Mouse (Mus musculus) CH12F3 (cell line): ENCODE results near the gene Phykpl.
"Not testable (repeated sequence)": the region's sequence is repeated elsewhere in the genome, so short reads cannot be mapped to it uniquely, and the experiment has no call there.

Experiments
- in situ Hi-C: fragments of 300-500 bp; cut with MboI; formaldehyde crosslinking; loops from 2 replicates; pipeline ENCODE4 v1.14.3; 2020; ENCODE audit warnings: low sequenced_read_pairs

The Phykpl gene

GRCm38 (mm10) chr11:51615129-51615528 is 30.6 kb downstream of the Phykpl start:
- in situ Hi-C loops, result loop anchor here (10.0 kb wide), 1 partner anchor 70 kb away; the partner anchor contains the start of gene 0610009B22Rik

DNA sequence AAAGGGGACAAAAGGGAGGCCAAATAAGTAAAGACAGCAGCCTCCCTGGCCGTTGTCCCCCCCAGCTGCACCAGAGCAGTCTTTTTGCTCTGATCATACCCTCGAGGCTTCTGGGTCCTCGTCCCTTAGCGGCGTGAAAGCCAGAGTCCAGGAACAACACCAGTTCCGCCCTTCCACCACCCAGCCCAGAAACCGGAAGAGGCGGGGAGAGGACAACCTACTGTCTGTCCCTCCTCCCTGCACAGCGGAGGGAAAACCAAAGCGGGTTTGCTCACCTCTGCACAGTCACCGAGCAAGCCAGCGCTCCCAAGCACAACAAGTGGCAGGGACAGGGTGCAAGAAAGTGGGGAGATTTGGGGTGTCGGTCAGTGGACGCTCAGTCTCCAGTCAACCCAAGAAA is 31.0 kb downstream of the Phykpl start:
- in situ Hi-C loops, result loop anchor here (10.0 kb wide), 1 partner anchor 69 kb away; the partner anchor contains the start of gene 0610009B22Rik

DNA sequence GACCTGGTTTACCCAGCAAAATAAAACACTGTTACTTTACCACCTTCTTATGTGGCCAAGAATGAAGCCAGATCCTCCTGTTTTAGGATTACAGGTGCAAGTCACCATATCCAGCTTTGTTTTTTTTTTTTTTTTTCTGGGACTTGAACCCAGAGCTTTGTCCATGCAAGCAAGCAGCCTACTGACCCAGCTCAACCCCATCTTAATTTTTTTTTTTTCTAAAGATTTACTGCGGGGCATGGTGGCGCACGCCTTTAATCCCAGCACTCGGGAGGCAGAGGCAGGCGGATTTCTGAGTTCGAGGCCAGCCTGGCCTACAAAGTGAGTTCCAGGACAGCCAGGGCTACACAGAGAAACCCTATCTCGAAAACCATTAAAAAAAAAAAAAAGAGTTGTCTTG is 31.6 kb downstream of the Phykpl start:
- in situ Hi-C loops, result loop anchor here (10.0 kb wide), 1 partner anchor 69 kb away; the partner anchor contains the start of gene 0610009B22Rik

- in situ Hi-C loops, result loop anchor here (10.0 kb wide), 1 partner anchor 67 kb away; the partner anchor contains the start of gene 0610009B22Rik
Measured at GRCm38 (mm10) chr11:51617693-51618092, 33.1 kb downstream of the Phykpl start.

DNA sequence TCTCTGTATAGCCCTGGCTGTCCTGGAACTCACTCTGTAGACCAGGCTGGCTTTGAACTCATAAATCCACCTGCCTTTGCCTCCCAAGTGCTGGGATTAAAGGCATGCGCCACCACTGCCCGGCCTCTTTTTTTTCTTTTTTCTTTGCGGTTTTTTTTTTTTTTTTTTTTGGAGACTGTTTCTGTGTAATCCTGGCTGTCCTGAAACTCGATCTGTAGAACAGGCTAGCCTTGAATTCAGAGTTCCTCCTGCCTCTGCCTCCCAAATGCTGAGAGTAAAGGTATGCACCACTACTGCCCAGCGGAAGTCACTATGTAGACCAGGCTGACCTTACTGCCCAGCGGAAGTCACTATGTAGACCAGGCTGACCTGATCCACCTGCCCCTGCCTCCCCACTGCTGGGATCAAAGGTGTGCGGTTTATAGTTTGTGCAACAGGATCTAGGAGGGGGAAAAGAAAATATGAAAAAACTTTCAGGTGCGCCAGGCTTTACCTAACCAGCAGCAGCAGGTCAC is 34.4 kb downstream of the Phykpl start:
- in situ Hi-C loops, result loop anchor here (10.0 kb wide), 1 partner anchor 66 kb away; the partner anchor contains the start of gene 0610009B22Rik

DNA sequence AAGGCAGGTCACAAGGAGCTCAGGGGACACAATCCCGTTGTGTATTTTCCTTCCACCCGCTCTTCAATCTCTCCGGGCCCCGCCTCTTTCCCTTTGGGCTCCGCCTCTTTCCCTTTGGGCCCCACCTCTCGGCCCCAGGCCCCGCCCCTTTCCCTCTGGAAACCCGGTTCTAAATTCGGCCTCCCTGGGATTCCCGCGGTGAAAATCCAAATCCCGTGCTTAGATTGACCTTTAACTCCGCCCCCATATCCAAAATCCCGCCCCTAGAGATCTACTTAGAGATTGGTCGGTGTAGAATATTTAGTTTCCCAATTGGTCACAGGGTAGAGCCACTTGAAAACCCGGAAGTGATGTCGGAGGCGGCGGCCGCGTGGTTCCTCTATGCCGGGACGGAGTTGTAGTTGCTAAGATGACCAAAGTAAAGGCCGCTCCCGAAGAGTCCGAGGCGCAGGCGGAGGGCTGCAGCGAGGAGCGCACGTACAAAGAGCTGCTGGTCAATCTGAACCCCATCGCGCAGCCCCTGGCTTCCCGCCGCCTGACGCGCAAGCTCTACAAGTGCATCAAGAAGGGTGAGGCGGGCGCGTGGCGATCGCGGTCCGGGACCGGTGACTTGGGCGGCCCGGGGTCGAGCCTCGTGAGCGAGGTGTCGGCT is 35.0 kb downstream of the Phykpl start, which contains the start of gene Nhp2:
Gene Nhp2, plus strand, starts transcription at position 327 of the 652 bp plus-strand sequence.
- in situ Hi-C loops, result loop anchor here (10.0 kb wide), 1 partner anchor 65 kb away; the partner anchor contains the start of gene 0610009B22Rik

DNA sequence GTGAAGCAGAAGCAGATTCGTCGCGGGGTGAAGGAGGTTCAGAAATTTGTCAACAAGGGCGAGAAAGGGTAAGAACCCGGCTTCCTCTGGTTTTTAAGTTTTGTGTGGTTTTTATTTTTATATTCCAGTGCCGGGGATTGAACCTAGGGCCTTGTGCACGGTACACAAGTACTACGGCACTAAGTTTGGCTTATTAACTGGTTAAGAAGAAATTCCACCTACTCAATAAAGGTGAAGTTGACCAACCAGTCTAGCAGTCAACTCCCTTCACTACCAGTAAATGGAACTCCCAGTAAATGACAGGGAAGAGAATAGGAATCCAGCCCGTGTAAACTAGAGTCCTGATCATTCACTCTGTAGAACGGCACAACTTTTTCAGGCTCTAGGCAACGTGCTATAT is 35.5 kb downstream of the Phykpl start:
- in situ Hi-C loops, result no loop called here

- in situ Hi-C loops, result no loop called here
Measured at GRCm38 (mm10) chr11:51621776-51622175, 37.2 kb downstream of the Phykpl start.

- in situ Hi-C loops, result no loop called here
Measured at GRCm38 (mm10) chr11:51622971-51623491, 38.5 kb downstream of the Phykpl start.

- in situ Hi-C loops, result no loop called here
Measured at GRCm38 (mm10) chr11:51625187-51625820, 40.7 kb downstream of the Phykpl start.

- in situ Hi-C loops, result no loop called here
Measured at GRCm38 (mm10) chr11:51627425-51627824, 42.9 kb downstream of the Phykpl start.

DNA sequence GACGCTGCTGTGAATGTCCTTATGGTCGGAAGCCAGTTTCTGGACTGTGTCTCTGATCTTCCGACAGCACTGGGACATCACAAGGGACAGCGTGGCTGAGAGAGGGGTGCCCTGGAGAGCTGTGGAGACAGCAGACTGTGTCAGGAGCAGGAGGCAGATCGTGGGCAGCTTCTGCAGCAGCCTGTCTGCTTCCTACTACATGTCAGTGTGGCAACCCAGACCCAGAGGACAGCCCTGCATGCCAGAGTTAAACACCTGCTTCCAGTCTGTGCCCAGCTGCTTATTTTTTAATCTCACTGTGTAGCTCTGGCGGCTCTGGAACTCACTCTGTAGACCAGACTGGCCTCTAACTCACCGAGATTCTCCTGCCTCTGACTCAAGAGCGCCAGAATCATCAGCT is 43.4 kb downstream of the Phykpl start:
- in situ Hi-C loops, result no loop called here

GRCm38 (mm10) chr11:51629651-51630314 is 45.2 kb downstream of the Phykpl start:
- in situ Hi-C loops, result no loop called here

- in situ Hi-C loops, result no loop called here
Measured at GRCm38 (mm10) chr11:51632130-51632753, 47.7 kb downstream of the Phykpl start.

DNA sequence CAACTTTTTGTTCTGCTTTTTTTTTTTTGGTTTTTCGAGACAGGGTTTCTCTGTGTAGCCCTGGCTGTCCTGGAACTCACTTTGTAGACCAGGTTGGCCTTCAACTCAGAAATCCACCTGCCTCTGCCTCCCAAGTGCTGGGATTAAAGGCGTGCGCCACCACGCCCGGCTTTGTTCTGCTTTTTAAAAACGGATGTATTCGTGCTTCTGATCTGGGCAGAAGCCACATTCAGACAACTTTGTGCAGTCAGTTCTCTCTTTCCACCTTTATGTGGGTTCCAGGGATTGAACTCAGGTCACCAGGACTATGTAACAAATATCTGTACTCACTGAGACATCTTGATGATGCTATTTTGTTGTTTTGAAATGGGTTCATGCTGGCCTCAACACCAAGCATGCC is 48.6 kb downstream of the Phykpl start:
- in situ Hi-C loops, result not testable (repeated sequence)

DNA sequence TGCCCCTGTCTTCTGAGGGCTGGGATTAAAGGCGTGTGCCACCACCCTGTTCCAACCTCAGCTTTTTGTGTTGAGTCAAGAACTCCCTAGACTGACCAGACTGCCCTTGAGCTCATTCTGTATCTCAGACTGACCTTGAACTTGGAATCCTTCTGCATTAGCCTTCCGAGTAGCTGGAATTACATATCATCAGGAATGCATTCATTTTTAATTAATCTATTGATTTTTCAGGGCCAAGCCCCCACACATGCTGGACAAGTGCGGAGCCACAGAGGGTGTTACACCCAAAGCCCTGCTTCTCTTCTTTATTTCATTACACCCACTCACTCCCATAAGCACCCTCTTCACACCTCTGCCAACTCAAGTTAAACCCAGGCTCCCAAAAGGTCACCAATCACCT is 49.2 kb downstream of the Phykpl start:
- in situ Hi-C loops, result no loop called here

- in situ Hi-C loops, result no loop called here
Measured at GRCm38 (mm10) chr11:51635127-51635524, 50.6 kb downstream of the Phykpl start.

- in situ Hi-C loops, result no loop called here
Measured at GRCm38 (mm10) chr11:51635525-51636322, 51.2 kb downstream of the Phykpl start, which contains the start of gene Rmnd5b. TSS of gene Rmnd5b (minus strand) at chr11:51635896.

DNA sequence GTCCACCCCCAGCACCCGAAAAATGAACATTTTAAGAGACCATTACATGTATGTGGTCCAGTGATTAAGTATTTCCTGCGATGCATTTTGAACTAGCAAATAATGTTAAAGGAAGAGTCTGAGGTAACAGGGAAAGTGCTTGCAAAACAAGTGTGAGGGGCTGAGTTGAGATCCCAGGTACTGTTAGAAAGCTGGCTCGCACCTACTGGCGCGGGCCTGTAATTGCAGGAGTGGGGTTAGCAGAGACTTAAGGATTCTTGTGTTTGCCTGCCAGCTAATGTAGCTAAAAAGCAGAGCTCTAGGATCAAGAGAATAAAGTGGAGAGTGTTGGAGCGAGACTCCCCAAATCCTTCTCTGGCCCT is 51.7 kb downstream of the Phykpl start:
- in situ Hi-C loops, result no loop called here

- in situ Hi-C loops, result no loop called here
Measured at GRCm38 (mm10) chr11:51637971-51638414, 53.4 kb downstream of the Phykpl start.
